Mouse (Mus musculus) liver, embryonic 11.5 days (tissue): ENCODE data around the gene 1700020D05Rik. TPM values are rescaled to one million over a fixed set of nuclear protein-coding genes. Genes with fewer than 3 reads are reported as not detected.
"Not testable (repeated sequence)": the region's sequence is repeated elsewhere in the genome, so short reads cannot be mapped to it uniquely, and the experiment has no call there.

Source experiments
- ATAC-seq: fragments of 200-750 bp; cut with Nextera tagmentation; replicated peaks from 2 replicates; pipeline ENCODE4 v1.8.0; 2017; ENCODE audit warnings: moderate number of reproducible peaks, mild to moderate bottlenecking, moderate TSS enrichment, moderate library complexity; ENCODE audit not compliant: low FRiP score
- DNase-seq: peaks from one replicate; pipeline ENCODE4 v3.0.0-alpha.2; 2017; ENCODE audit warnings: low spot score
- H3K27ac ChIP-seq: fragments of 300-500 bp; sonication (generic); 2 replicates; pipeline ENCODE4 v1.5.1; 2014; ENCODE audit warnings: mild to moderate bottlenecking, low read depth, low read length, control low read depth
- H3K27me3 ChIP-seq: fragments of 300-500 bp; sonication (generic); replicated peaks from 2 replicates; pipeline ENCODE4 v1.6.1; 2014; ENCODE audit warnings: low read length, mixed read lengths; ENCODE audit not compliant: control insufficient read depth, insufficient read depth
- H3K36me3 ChIP-seq: fragments of 300-500 bp; sonication (generic); 2 replicates; pipeline ENCODE4 v1.6.1; 2014; ENCODE audit warnings: mild to moderate bottlenecking, low read length, moderate library complexity, mixed read lengths; ENCODE audit not compliant: control insufficient read depth, insufficient read depth
- H3K4me1 ChIP-seq: fragments of 300-500 bp; sonication (generic); replicated peaks from 2 replicates; pipeline ENCODE4 v1.6.1; 2014; ENCODE audit warnings: low read length, mixed read lengths; ENCODE audit not compliant: control insufficient read depth, insufficient read depth
- H3K4me2 ChIP-seq: fragments of 300-500 bp; sonication (generic); 2 replicates; pipeline ENCODE4 v1.6.1; 2014; ENCODE audit warnings: mild to moderate bottlenecking, control low read depth, moderate library complexity
- H3K4me3 ChIP-seq: fragments of 300-500 bp; sonication (generic); 2 replicates; pipeline ENCODE4 v1.5.1; 2014; ENCODE audit warnings: low read depth, low read length, control low read depth
- H3K9ac ChIP-seq: fragments of 300-500 bp; sonication (generic); 2 replicates; pipeline ENCODE4 v1.6.1; 2014; ENCODE audit warnings: low read depth, low read length, control low read depth
- H3K9me3 ChIP-seq: fragments of 300-500 bp; sonication (generic); 2 replicates; pipeline ENCODE4 v1.6.1; 2016; ENCODE audit warnings: low read length, inconsistent platforms, mixed read lengths; ENCODE audit not compliant: control insufficient read depth
- WGBS: fragments of 180-500 bp; shearing (Covaris S2); extraction: QIAGEN DNeasy Blood & Tissue Kit; methylation state at CpG from one replicate; pipeline ENCODE4 v1.1.7; 2014; 5-methylcytosine and 5-hydroxymethylcytosine counted together
- polyA plus RNA-seq: library from polyadenylated mRNA; unstranded; fragments of >200 nt; fragmentation: Nextera tagmentation; extraction: Ambion mirVana; gene quantifications from 2 replicates; pipeline ENCODE4 v1.2.1, GENCODE M21; 2014

The 1700020D05Rik gene
- polyA plus RNA-seq, 1 experiment from 2014 or later: not detected

GRCm38 (mm10) chr19:5500330-5500875, 3.2 kb downstream of the 1700020D05Rik start:
- no peak overlapping the region for H3K4me3 ChIP-seq
- no peaks in the 10 kb centered on the region for H3K9me3 ChIP-seq
- H3K27ac ChIP-seq: no peak overlapping the region
- DNase-seq (no peak), ATAC-seq (no peak)
- H3K4me1 ChIP-seq: no peaks in the 10 kb centered on the region
- peaks cover 22% of the 10 kb centered on the region; the same call in 1 of the 2 replicates for H3K36me3 ChIP-seq
- no peaks in the 10 kb centered on the region for H3K27me3 ChIP-seq
- no peak overlapping the region for H3K9ac ChIP-seq
- WGBS: 86% methylated on average over 2 of the region's 2 CpGs
- H3K4me2 ChIP-seq: no peak overlapping the region

DNA sequence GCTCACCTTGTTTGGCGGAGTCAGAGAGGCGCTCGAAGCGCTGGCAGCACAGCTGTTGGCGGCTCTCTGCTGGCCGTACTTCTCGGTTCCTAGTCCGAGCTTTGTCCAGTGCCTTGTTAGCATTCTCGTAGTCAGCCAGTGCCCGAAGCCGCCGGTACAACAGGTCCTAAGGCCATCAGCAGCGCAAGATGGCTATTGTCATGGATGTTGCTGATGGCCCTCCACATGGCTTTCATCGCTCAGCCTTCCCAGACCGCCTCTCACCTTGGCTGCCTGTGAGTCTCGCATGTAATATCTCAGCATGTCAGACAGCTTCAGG, 7.6 kb downstream of the 1700020D05Rik start:
- DNase-seq (no peak), ATAC-seq (no peak)
- peaks cover 12% of the 10 kb centered on the region for H3K4me1 ChIP-seq
- H3K27ac ChIP-seq: no peak overlapping the region
- no peak overlapping the region for H3K4me2 ChIP-seq
- no peaks in the 10 kb centered on the region for H3K27me3 ChIP-seq
- H3K4me3 ChIP-seq: no peak overlapping the region
- 83% methylated on average over 16 of the region's 16 CpGs for WGBS
- H3K9ac ChIP-seq: no peak overlapping the region
- H3K9me3 ChIP-seq: no peaks in the 10 kb centered on the region
- peaks cover 52% of the 10 kb centered on the region for H3K36me3 ChIP-seq

DNA sequence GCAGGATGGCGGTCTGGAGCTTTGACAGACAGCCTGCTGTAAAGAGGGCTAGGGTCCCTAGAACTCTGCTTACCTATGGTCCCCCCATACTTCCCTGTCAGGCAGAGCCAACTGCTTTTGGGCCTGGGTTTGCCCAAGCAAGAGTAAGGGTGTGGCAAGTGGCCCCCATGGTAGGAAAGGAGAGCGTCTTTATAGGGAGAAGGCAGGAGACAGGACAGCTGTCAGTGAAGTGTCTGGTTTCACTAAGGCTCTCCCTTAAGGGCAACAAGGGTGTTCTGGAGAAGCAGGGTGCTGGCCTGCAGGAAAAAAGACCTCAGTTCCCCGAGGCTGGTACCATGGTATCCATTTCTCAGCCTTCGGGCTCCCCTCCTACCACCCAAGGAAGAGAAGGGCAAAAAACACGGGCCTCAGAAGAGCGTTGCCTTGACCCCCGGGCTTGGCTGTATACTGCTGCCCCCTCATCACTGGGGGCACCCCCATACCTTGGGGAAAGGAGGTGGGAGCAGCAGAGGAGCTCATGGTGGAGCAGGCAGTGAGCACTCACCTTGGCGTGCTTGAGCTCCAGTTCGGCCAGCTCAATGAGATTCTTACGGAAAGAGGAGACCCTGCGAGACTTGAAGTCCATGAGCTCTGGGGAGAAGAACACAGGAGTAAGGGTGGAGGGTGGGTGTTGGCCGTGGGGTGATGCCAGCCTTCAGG, 8.1 kb downstream of the 1700020D05Rik start:
- Histone ChIP-seq H3K9me3 (no peaks in the 10 kb centered on the region), H3K4me2 (no peak overlapping the region), H3K9ac (no peak overlapping the region), H3K4me1 (peaks cover 12% of the 10 kb centered on the region), H3K4me3 (no peak overlapping the region), H3K27ac (no peak overlapping the region), H3K36me3 (peaks cover 52% of the 10 kb centered on the region), H3K27me3 (no peaks in the 10 kb centered on the region)
- ATAC-seq (no peak), DNase-seq (no peak)
- WGBS: 80% methylated on average over 12 of the region's 12 CpGs

- no peak overlapping the region for H3K4me3 ChIP-seq
- H3K9me3 ChIP-seq: no peaks in the 10 kb centered on the region
- 84% methylated on average over 3 of the region's 3 CpGs for WGBS
- peaks cover 16% of the 10 kb centered on the region for H3K4me1 ChIP-seq
- H3K27ac ChIP-seq: no peak overlapping the region
- H3K27me3 ChIP-seq: no peaks in the 10 kb centered on the region
- ATAC-seq: no peak
- no peak overlapping the region for H3K4me2 ChIP-seq
- no peak for DNase-seq
- no peak overlapping the region for H3K9ac ChIP-seq
- H3K36me3 ChIP-seq: peaks cover 52% of the 10 kb centered on the region
Observed at GRCm38 (mm10) chr19:5494314-5494713, 9.3 kb downstream of the 1700020D05Rik start.

GRCm38 (mm10) chr19:5493301-5493721, 10.3 kb downstream of the 1700020D05Rik start:
- not testable (repeated sequence) for H3K9me3 ChIP-seq, DNase-seq, H3K27ac ChIP-seq, ATAC-seq, H3K4me2 ChIP-seq, H3K9ac ChIP-seq, H3K27me3 ChIP-seq
- Histone ChIP-seq H3K4me1 (peaks cover 19% of the 10 kb centered on the region), H3K4me3 (peak overlapping the region; percentile 15; the same call in 1 of the 2 replicates), H3K36me3 (peaks cover 52% of the 10 kb centered on the region)
- WGBS: 84% methylated on average over 9 of the region's 9 CpGs

DNA sequence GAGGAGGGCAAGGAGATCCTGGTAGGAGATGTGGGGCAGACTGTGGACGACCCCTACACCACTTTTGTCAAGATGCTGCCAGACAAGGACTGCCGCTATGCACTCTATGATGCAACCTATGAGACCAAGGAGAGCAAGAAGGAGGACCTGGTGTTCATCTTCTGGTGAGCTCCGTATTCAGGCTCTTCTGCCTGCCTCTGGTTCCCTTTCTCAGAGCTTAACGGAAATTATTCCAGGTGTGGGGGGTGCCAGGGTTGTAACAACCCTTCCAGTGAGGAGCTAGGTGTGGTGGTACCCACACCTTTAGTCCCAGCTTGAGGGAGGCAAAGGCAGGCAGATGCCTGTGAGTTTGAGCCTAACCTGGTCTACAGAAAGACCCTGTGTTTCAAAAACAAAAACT, 10.9 kb downstream of the 1700020D05Rik start:
- Histone ChIP-seq H3K4me2 (no peak overlapping the region), H3K9ac (no peak overlapping the region), H3K9me3 (no peaks in the 10 kb centered on the region), H3K4me1 (peaks cover 19% of the 10 kb centered on the region), H3K36me3 (peaks cover 50% of the 10 kb centered on the region), H3K27me3 (no peaks in the 10 kb centered on the region), H3K27ac (no peak overlapping the region), H3K4me3 (no peak overlapping the region)
- WGBS: 83% methylated on average over 4 of the region's 4 CpGs
- ATAC-seq (no peak), DNase-seq (no peak)

- Histone ChIP-seq H3K4me3 (peak overlapping the region; percentile 97), H3K27ac (peak overlapping the region; percentile 100), H3K9ac (peak overlapping the region; percentile 98), H3K36me3 (peaks cover 39% of the 10 kb centered on the region), H3K4me2 (peak overlapping the region; percentile 99), H3K4me1 (peaks cover 25% of the 10 kb centered on the region), H3K9me3 (no peaks in the 10 kb centered on the region), H3K27me3 (no peaks in the 10 kb centered on the region)
- DNase-seq (peak; percentile 85), ATAC-seq (peak; percentile 42)
- WGBS: under 1% methylated on average over 59 of the region's 59 CpGs
Observed at GRCm38 (mm10) chr19:5490898-5491708, 12.5 kb downstream of the 1700020D05Rik start.

- DNase-seq: peak; percentile 94
- peak within 1 kb of the TSS; percentile 100 for H3K27ac ChIP-seq
- peak within 1 kb of the TSS; percentile 98 for H3K9ac ChIP-seq
- H3K9me3 ChIP-seq: no peaks in the 10 kb centered on the region
- ATAC-seq: peak; percentile 62
- H3K4me3 ChIP-seq: peak within 1 kb of the TSS; percentile 97
- H3K36me3 ChIP-seq: peaks cover 38% of the 10 kb centered on the region
- peak within 1 kb of the TSS; percentile 99 for H3K4me2 ChIP-seq
- WGBS: under 1% methylated on average over 61 of the region's 62 CpGs
- H3K4me1 ChIP-seq: peaks cover 25% of the 10 kb centered on the region
- no peaks in the 10 kb centered on the region for H3K27me3 ChIP-seq
Observed at GRCm38 (mm10) chr19:5490313-5490897, 13.2 kb downstream of the 1700020D05Rik start, which contains the start of gene Cfl1. Gene Cfl1, plus strand, starts transcription at chr19:5490455.
